Mouse (Mus musculus): ENCODE data around the gene Camk2n1.

The Camk2n1 gene

DNA sequence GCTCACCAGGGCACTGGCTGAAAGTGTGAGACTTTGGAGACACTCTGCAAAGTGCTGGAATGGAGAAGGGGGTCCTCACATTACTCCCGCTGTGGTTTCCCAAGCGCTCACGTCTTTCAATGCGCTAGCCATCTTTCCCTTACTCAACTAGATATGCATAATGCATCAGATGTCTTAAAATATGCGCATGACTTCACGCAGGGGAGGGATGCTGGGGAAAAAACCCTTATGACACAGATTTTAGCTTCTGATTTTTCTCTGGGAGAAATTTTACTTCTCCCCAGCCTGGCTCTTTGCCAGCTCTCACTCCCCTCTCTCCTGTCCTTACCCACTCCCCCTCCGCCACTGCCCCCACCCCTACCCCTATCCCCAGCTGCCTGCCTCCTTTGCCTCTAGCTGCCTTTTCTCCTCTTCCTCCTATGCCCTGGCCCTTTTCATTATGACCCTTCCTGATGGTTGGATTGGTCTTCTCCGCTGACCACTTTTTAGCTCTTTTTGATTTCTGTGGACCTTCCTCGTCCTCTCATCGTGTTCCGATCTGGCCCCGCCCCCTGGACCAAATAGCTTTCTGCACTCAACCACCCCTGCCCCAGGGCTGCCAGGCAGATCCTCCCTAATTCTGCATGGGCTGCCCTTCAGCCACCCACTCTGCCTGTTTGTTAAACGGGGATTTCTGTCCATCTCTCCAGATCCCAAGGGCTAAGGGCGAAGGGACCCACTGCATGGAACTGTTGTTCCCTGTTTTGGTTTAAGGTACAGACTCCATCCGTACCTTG is 6.1 kb upstream of the Camk2n1 start:
- no peak for DNase-seq (ENCODE audit: low spot score)

DNA sequence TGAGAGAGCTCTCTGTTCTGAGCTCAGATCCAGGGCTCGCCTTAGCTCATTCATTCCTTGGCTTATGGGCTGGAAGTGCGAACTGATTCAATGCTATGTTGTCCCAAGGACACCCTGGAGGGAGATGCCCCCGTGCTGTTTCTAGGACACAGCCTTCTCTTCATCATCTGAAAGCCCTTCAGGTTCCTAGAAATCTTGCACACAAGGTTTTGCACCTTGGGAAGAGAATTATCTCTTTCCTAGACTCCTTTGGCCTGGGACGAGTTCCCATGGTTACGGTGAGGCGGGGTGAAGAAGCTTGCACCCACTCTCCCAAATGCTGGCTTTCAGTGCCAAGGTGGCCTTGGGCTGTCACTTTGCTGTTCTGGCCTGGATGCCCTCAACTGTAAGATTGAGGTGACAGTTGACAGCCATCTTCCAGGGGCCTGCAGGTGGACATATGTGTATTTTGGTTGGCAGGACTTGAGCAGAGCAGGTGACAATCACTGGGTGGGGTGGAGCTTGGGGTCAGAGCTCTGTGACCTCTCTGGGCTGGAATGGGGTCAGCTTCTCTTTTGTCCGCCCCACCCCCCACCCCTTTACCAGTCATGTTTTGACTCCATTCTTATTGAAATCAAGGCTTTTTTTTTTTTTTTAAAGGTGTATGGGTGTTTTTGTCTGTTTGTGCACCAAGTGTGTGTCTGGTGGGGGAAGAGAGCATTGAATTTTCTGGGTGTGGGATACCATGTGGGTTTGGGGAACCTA is 5.1 kb upstream of the Camk2n1 start:
- no peak for DNase-seq (ENCODE audit: low spot score)

DNA sequence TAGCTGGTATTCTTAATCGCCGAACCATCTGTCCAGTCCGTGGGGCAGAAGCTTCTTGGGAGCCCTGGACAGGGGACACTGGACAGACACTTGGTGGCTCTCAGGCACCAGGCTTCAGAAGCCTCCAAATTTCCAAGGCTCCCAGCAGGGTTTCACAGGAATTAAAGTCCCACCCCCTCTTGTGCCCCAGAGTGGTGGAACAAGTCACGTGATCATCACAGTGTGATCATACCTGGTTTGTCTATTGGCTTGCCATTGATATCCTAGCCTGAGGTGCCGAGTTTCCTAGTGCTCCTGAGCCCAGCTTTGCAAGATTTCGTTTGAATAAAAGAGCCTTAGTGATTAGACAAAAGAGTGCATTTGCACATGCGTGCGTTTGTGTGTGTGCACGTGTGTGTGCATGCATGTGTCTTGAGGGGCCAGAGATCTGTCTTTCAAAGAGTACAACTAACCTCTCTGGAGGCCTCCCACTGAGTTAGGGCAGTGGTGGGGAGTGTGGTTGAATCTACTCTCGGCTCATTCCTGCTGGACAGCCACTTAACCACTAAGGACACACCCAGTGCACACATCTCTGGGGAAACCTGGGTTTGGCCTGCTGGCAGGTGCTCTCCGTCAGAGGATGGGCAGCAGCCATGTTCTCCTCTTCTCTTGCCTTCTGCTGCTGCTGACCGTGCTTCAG is 4.3 kb upstream of the Camk2n1 start:
- DNase-seq (ENCODE audit: low spot score) = no peak

DNA sequence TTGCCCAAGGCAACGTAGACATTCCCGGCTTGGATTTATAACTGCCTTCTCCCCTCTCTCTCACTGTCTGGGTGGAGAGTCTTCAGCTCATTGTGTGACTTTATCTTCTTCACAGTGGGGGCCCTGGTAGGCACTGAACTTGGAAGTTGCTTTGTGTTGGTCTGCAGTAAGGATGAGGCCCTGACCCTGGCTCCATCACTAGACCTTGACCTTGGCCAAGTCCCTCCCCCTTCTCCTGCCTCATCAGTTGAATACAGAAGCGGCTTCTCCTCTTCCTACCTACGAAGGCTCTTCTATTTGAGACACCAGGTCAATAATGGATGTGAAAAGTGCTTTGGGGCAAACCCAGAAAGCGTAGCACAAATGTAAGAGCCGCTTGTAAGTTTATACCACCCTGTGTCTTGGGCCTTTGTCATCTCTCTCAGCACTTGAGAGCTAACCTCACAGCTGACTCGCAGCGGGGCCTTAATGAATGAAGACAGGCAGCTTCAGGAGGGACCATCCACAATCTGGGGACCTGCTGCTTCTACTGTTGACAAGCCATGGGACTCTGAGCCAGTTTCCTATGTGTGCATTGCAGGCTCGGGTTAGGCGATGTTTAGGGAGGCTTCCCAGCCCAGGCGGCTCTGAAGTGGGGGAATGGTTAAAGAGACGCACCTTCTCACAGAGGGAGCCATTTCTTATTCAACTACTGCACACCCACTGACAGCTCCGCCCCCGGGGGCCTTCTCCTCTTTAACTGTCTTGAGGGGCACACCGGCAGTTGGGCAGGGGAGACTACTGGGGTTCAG is 1.6 kb upstream of the Camk2n1 start:
- no peak for DNase-seq (ENCODE audit: low spot score)

DNA sequence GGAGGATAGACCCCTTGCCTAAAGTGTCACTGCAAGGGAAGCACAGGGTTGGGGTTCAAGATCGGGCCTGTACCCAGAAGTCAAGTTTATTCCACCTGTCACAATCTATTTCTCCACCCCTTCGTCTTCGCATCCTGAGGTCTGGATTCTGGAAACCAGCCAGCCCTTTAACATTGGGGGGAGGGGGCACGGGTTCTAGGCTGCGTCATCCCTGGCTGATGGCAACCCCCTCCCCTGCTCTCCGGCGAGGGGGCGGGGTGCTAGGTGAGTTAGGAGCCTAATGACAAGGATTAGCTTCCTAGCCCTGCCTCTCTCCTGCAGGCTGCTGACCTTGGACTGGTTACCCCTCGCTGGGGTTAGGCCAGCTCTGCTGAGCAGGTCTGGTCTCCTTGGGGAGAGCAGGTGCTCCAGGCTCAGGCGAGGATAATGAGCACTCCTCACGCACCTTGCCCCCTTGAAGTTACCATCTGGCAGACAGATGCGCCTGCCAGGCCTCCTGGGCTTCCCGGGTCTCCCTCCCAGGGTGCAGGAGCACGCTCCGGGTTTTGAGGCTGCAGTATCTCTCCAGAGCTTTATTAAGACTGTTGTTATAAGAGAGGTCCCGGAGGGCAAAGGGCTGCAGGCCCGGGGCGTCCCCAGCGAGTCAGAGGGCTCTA is 889 bp upstream of the Camk2n1 start:
- DNase-seq (ENCODE audit: low spot score) = no peak

DNA sequence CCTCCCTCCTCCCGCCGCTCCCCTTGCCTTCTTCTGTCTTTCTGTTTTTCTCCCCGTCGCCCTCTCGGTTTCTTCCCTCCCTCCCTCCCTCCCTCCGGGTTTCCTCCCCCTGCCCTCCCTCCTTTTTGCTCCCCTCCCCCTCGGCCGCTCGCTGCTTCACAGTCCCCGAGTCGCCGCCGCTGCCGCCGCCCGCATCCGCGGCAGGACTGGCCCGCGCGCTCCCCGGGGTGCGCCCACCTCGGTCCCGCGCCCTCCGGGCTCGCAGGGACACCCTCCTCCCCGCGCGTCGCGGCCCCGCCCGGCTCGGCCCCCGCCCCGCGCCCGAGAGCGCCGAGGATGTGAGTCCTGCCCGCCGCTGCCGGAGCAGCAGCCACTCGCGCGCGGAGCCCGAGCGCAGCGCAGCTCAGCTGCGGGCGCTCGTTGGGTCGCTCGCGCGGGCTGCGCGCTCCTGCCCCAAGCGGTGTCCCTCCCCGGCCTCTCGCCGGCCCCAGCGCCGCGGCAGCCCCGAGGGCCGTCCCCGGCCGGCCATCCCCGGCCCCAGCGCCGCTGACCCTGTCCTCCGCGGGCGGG is 542 bp downstream of the Camk2n1 start:
- DNase-seq (ENCODE audit: low spot score) = no peak

DNA sequence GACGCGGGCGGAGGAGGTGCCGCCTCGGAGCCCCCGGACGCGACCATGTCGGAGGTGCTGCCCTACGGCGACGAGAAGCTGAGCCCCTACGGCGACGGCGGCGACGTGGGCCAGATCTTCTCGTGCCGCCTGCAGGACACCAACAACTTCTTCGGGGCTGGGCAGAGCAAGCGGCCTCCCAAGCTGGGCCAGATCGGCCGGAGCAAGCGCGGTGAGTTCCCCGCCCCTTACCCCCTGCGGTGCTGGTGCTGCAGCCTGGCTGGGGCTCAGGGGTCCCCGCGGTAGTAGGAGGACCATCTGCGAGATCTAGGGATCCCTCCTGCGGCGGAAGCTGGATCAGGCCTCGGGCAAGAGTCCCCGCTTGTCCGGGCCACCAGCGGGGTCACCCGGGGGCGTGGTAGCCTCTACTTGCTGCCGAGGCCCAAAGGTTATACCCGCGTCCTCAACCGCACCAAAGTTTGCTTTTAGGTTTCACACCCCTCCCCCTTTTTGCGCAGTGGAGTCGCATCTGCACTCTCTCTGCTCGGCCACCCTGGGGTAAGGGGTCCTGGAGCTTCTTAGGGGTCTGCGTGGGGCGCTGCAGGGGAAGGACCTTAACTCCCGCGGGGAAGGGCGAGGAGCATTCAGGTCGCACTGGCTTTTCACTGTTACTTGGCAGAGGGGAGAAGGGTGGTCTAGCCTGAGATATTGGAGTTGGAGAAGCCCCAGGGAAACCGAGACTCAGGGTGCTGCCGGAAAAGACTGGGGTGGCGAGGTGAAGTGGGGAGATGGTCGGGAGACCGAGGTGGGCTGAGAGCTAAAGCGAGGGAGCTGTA is 1.2 kb downstream of the Camk2n1 start:
- DNase-seq (ENCODE audit: low spot score) = no peak

DNA sequence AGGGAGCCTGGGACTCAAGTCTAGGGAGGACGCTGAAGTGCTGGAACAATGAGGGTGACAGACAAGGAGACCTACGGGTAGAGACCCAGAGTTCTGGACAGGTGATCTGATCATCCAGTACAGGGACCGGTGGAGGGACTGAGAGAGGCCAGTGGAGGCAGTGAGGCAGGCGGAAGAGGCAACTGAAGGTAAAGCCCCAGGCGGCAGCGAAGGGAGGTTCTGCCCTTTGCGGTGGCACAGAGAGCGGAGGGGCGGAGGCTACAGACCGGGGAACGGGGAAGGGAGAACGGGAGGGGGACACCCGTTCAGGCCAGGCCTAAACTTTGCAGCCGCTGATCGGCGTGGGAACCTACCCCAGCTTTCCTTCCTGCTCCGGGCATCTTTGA is 1.8 kb downstream of the Camk2n1 start:
- no peak for DNase-seq (ENCODE audit: low spot score)

DNA sequence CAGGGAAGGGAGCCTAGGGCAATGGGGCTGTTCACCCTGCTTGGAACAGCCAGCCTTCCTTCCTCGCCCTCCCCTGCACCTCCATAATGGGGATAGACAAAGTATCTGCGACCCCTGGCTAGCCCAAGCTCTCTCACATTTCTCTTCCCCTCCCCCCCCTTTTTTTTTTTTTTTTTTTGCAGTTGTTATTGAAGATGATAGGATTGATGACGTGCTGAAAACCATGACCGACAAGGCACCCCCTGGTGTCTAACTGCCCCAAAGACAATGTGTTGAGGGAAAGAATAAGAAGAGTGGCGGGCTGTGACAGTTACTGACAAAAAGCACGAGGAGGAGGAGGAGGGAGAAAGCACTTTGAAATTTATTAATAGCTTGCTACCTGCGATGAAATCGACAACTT is 2.4 kb downstream of the Camk2n1 start:
- DNase-seq (ENCODE audit: low spot score) = no peak

DNA sequence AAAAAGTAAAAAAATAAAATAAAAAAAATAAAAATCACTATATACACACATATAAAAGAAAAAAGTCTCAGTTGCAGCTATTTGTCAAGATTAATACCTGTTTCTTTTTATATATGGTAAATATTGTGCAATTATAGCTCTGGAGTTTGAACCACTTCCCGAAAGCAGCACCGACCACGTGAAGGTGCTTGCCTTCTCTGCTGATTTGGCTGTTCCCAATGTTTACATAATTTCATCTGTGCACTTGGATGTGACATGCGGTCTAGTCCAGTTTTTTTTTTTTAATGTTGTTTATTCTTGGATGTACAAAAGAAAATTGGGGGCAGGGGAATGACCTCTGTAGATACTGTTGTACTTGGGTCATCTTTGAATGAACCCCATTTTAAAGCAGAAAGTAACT is 3.0 kb downstream of the Camk2n1 start:
- DNase-seq (ENCODE audit: low spot score) = no peak

DNA sequence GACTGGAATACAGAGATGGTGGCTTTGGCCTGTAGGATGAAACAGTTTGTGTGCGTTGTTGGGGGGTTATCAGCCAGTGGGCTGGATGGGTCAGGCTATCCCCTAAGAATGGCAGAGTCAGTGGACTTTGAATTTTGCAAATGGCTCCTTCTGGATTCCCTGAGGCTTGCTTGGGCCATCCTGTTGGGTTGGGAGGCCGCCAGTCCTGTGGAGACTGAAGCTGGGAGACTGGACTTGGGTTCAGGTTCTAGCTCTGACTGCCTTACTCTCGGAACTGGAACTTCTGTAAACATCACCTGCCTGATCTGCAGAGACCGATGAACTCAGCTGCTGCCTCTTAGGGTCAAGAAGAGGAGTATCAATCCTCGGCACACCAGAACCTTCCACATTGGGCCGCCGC is 4.1 kb downstream of the Camk2n1 start:
- no peak for DNase-seq (ENCODE audit: low spot score)

DNA sequence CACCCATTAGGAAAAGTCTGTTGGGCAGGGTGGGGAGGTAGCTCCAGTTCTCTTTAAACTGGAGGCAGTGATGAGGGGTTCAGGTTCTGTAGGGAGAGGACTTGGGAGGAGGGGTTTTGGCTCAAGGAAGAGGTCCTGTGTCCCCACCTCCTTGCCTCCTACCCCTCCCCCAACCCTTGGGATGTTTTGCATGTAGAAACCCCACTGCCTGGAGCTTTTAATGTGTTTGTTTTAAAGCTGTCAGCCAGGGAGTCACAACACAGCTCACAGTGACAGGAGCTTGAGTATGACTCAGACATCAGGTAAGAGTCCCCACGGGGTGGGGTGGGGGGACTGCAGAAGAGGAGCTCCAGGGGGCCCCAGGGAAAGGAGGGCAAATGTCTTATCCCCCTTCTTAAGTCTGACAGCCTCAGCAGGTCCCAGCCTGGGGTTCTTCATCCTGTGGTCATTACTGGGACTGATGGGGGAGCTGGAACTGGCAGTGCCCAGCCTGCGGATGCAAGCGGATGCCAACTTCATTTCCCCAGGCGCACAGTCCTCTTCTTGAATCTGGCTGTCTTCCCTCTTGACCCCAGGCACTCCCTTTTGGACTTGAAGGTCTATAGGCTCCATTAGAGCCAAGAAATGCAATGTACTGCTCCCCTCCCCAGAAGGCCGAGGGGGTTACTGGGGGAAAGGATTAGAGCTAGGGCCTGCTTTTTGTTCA is 4.8 kb downstream of the Camk2n1 start:
- no peak for DNase-seq (ENCODE audit: low spot score)

DNA sequence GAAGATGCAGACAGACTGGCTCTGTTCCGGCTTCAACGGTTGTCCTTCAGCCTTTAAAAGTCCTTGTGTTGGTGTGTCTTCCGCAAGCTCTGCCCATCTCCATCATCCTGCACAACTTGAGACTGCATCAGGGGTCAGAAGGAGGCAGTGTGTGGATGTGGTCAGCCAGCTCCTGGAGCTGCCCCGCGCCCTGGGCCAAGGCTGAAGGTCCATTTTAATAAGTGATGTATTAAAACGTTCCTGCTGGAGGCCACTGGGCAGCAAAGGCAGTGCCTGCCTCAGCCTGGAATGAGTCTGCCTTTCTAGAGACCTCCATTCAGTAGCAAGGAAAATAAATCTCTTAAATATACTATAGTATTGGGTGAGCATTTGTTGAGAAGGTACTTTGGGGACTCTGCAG is 5.7 kb downstream of the Camk2n1 start:
- DNase-seq (ENCODE audit: low spot score) = no peak

DNA sequence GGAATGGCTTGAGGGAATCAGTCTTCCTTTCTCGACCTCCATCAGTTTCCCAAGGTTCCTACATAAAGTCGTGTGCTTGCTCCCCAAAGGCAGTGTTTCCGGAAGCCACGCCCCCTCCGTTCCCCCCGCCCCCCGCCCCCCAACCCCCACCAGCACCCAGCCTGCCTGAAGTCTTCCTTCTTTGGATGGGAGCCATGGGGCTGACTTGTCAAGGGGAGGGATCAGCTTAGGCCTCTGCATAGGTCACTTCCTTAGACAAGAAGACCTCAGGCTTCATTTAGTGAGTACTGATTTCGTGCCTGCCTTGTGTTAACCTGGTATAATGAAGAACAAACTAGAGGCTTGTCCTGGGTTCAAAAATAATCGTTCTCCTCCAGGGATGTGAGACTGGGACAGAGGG is 6.8 kb downstream of the Camk2n1 start:
- no peak for DNase-seq (ENCODE audit: low spot score)

DNA sequence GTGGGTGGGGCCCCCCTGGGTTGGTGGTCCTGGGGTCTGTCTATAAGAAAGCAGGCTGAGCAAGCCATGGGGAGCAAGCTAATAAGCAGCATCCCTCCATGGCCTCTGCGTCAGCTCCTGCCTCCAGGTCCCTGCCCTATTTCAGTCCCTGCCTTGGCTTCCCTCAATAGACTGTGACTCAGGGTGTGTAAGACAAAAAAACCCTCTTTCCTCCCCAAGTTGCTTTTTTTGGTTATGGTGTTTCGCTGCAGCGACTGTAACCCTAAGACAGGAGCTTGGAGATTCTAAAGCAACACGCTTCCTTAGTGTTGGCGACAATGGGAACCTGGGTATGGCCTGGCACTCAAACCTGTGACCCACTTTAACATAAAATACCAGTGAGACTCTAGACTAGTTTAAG is 7.4 kb downstream of the Camk2n1 start:
- DNase-seq (ENCODE audit: low spot score) = no peak

DNA sequence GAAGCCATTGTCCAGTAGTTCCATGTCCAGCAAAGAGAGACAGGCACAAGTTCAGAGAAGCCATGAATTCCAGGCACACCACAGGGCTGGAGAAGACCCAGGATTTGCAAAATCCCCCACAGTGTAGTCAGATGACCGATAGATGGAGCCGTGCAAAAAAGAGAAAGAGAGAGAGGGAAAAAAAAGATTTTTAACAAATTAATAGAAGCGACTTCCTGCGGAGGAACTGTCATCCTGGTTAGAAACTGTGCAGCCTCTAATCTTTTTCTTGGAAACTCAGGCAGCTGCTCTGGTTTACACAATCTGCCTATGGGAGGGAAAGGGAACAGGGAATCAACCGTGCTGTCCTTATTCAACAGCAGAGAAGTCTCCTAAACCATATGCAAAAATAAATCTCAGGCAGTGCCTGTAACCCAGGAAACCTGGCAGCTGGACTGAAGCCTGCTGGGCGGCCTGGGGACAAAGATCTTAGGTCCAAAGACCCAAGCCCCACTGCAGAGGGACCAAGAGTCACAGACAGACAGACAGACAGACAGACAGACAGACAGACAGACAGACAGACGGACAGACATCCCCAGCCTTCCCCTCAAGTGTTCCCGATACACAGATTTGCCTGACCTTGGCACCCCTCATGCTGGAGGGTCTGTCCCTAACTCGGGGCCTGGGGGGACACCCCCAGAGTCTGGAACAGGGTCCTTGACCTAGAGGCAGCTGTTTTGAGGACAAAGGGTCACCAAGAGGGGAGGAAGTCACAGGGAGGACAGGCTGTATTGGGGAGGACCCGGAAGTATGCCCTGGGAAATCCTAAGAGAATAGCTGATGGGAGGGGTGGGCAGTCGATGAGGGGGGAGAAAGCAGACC is 9.1 kb downstream of the Camk2n1 start:
- no peak for DNase-seq (ENCODE audit: low spot score)

DNA sequence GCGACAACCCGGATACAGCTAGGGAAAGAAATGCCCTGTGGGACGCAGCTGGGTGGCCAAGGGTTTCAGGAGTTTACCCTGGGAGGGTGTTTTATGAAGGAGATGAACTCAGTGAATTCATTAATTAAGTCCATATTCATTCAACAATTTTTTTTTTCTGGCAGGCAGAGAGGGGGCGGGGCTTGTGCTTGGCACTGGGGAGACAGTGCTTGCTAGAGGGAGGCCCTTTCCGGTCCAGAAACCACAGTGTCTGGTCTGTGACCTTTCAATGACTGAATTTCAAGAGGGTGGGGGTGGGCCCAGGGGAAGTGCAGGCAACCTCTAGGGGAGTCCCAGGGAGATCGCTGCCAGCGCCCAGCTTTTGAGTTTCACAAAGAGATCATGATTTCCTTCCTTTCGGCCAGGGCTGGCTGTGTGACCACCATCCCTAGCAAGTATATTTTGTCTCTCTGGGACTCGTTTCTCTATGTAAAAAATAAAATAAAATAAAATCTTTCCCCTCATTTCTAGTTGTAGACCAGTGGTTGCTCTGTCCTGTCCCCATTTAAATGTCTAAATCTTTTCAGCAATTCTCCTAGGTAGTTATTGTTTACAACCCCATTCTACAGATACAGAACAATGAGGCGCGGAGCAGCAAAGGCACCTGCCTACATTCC is 9.8 kb downstream of the Camk2n1 start:
- no peak for DNase-seq (ENCODE audit: low spot score)

DNA sequence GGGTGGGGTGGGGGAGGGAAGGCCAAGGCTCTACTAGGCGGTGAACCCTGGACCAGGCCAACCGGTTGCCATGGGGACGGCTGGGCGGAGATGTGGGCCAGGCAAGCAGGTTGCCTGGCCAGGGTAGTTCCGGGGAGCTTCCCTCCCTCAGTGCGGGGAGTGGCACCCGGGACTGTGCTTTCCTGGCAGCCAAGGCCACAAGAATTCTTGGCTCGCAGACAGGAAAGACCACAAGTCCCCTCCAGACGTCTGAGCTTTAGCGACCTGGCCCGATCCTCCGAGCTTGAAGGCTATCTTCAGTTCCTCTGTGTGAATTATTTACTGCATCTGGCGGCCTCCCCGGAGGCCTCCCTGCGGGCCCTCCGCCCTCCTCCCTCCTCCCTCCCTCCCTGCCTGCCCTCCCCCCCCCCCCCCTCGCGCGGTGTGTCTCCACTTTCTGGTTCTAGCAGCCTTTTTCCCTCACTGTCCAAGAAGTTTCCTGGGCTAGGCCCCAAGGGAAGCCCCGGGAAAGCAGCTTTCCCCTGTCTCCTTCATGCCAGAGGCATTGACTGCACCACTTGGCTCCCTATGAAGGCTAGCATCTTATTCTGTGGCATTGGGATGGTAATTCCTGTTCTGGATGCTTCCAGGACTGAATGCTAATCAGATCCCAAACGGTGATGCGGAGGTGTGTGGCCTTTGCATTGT is 10.7 kb downstream of the Camk2n1 start:
- DNase-seq (ENCODE audit: low spot score) = no peak

All from c-Kit-positive CD71-positive TER-119-positive erythroid progenitor cells, embryonic 14.5 days (primary cell).